In the genomic region with DNA sequence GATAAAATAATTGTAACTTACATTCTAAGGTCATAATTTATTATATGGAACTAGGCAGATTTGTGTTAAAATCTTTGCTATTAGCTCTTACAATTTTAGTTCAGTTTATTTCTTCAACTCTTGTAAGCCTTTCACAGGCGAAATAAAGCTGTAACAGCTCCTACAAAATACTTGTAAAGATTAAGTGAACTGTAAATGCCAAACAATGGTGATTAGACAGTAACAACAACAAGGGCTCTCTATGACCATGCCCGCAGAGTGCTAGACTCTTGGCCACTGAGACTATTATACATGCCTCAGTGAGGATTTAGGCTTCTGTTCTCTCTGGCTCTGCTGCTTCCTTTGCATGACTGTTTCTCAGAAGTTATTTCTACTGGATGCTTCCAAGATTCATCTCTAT, we compare ENCODE assay signal across 22 mouse cellular contexts.
A peak's percentile ranks its signal among the peaks of the same experiment; 100 is the strongest.
DNase-seq lines count a peak whose midpoint lies in the region; ATAC-seq and TF ChIP-seq lines count a peak whose summit lies in the region.
"Had no signal": no experiment of that assay in that cellular context is flagged by ENCODE, and none has a peak within 500 bp of the region (broad histone marks: within the 10 kb centered on the region; RNA-seq: fewer than 3 reads in every experiment).

No protein-coding gene starts in this region.

- H3K9me3 ChIP-seq in midbrain, embryonic 16.5 days (replicated peaks; ENCODE audit: control insufficient read depth, low read length, poor library complexity, severe bottlenecking), result no peaks in the 10 kb centered on the region
- H3K9me3 ChIP-seq: embryonic facial prominence, embryonic 13.5 days; embryonic facial prominence, embryonic 15.5 days; forebrain, embryonic 13.5 days; forebrain, embryonic 15.5 days had no signal

- no peak overlapping the region for H3K9ac ChIP-seq in midbrain, embryonic 16.5 days (ENCODE audit: low read depth, low read length)
- H3K9ac ChIP-seq: embryonic facial prominence, embryonic 13.5 days; embryonic facial prominence, embryonic 15.5 days; forebrain, embryonic 13.5 days; forebrain, embryonic 15.5 days had no signal

- H3K4me3 ChIP-seq in midbrain, embryonic 16.5 days (ENCODE audit: low read depth, low read length), result no peak overlapping the region
- H3K4me3 ChIP-seq: embryonic facial prominence, embryonic 13.5 days; embryonic facial prominence, embryonic 15.5 days; erythroblast, embryonic 14.5 days; forebrain, embryonic 13.5 days; forebrain, embryonic 15.5 days had no signal

- WGBS in midbrain, embryonic 16.5 days, result 51% methylated on average over 2 of the region's 2 CpGs

- H3K4me1 ChIP-seq in midbrain, embryonic 16.5 days (ENCODE audit: control insufficient read depth, insufficient read depth, low read length), result no peaks in the 10 kb centered on the region
- H3K4me1 ChIP-seq: embryonic facial prominence, embryonic 13.5 days; embryonic facial prominence, embryonic 15.5 days had no signal

- no peak for TF ChIP-seq POLR2A in brain, embryonic 14.5 days (IDR thresholded peaks at IDR 0.05; ENCODE audit: borderline replicate concordance, extremely low read depth, insufficient read depth, insufficient read length, poor library complexity, severe bottlenecking)

- no peak overlapping the region for H3K27ac ChIP-seq in midbrain, embryonic 16.5 days (ENCODE audit: low read length)
- H3K27ac ChIP-seq: embryonic facial prominence, embryonic 13.5 days; embryonic facial prominence, embryonic 15.5 days; forebrain, embryonic 13.5 days; forebrain, embryonic 15.5 days had no signal

- H3K4me2 ChIP-seq in midbrain, embryonic 16.5 days (ENCODE audit: low read length), result no peak overlapping the region
- H3K4me2 ChIP-seq: embryonic facial prominence, embryonic 13.5 days; embryonic facial prominence, embryonic 15.5 days; forebrain, embryonic 13.5 days; forebrain, embryonic 15.5 days had no signal

- DNase-seq in Muller cell, postnatal 12 days (ENCODE audit: inconsistent ontology term), result peak; percentile 61
- peak; percentile 53 for DNase-seq in brain, embryonic 14.5 days (ENCODE audit: low read depth)
- DNase-seq in retina, postnatal 1 day, result peak; percentile 82
- no peak for DNase-seq in urinary bladder, adult 2 months (ENCODE audit: low spot score)
- DNase-seq: adrenal gland, adult 8-10 months; adrenal gland, postnatal 14 days; adrenal gland, postnatal 36 days; cerebellum, adult 11 months; cerebellum, adult 18-20 months; cerebellum, adult 8-10 months; cerebellum, adult 9-11 months; cerebellum, postnatal 14 days; cerebellum, postnatal 36 days; embryo, embryonic 11 days had no signal

- no peak for ATAC-seq in midbrain, embryonic 16.5 days
- ATAC-seq: activated CD4-positive, CD25-positive, alpha-beta regulatory T cell, adult 4 months; forebrain, embryonic 13.5 days; forebrain, embryonic 15.5 days; Patski had no signal

- H3K36me3 ChIP-seq in midbrain, embryonic 16.5 days (ENCODE audit: control insufficient read depth, insufficient read depth, low read length), result no peaks in the 10 kb centered on the region
- H3K36me3 ChIP-seq: embryonic facial prominence, embryonic 13.5 days; embryonic facial prominence, embryonic 15.5 days; forebrain, embryonic 15.5 days had no signal

- no peaks in the 10 kb centered on the region for H3K27me3 ChIP-seq in midbrain, embryonic 16.5 days (ENCODE audit: control insufficient read depth, insufficient read depth, low read depth, low read length)
- H3K27me3 ChIP-seq: embryonic facial prominence, embryonic 13.5 days; embryonic facial prominence, embryonic 15.5 days; forebrain, embryonic 13.5 days; forebrain, embryonic 15.5 days; Patski had no signal

- no peak for TF ChIP-seq CTCF in brain, embryonic 14.5 days (IDR thresholded peaks at IDR 0.05; ENCODE audit: borderline replicate concordance, extremely low read depth, insufficient read depth, insufficient read length)
